In genomic region chr2:31341726-31342535, GRCm38 (mm10) we compare ENCODE assay signal across 18 mouse cellular contexts. TPM values are rescaled to one million over a fixed set of nuclear protein-coding genes. Genes with fewer than 3 reads are reported as not detected.
DNase-seq lines count a peak whose midpoint lies in the region; ATAC-seq and TF ChIP-seq lines count a peak whose summit lies in the region.
"Had no signal": no experiment of that assay in that cellular context is flagged by ENCODE, and none has a peak within 500 bp of the region (broad histone marks: within the 10 kb centered on the region; RNA-seq: fewer than 3 reads in every experiment).

No protein-coding gene starts in this region.

- H3K27ac ChIP-seq in heart, embryonic 13.5 days (replicated peaks): peak overlapping the region; percentile 69
- H3K27ac ChIP-seq: forebrain, embryonic 15.5 days; hindbrain, embryonic 15.5 days; limb, embryonic 12.5 days; liver, embryonic 13.5 days; lung, embryonic 15.5 days; midbrain, embryonic 13.5 days; neural tube, embryonic 15.5 days had no signal

- TF ChIP-seq POLR2A in brain, embryonic 14.5 days (IDR thresholded peaks at IDR 0.05; ENCODE audit: borderline replicate concordance, extremely low read depth, insufficient read depth, insufficient read length, poor library complexity, severe bottlenecking): no peak

- peaks cover 49% of the 10 kb centered on the region for H3K4me1 ChIP-seq in heart, embryonic 13.5 days
- H3K4me1 ChIP-seq: liver, embryonic 13.5 days had no signal

- H3K4me3 ChIP-seq in heart, embryonic 13.5 days: no peak overlapping the region
- H3K4me3 ChIP-seq: forebrain, embryonic 15.5 days; hindbrain, embryonic 15.5 days; limb, embryonic 12.5 days; liver, embryonic 13.5 days; lung, embryonic 15.5 days; midbrain, embryonic 13.5 days; myocyte; neural tube, embryonic 15.5 days had no signal

- intact Hi-C loops in heart, postnatal 36 days (cut with DNase I): no loop called here

- no peaks in the 10 kb centered on the region for H3K36me3 ChIP-seq in heart, embryonic 13.5 days
- H3K36me3 ChIP-seq: forebrain, embryonic 15.5 days; hindbrain, embryonic 15.5 days; limb, embryonic 12.5 days; liver, embryonic 13.5 days; lung, embryonic 15.5 days; midbrain, embryonic 13.5 days; neural tube, embryonic 15.5 days had no signal

- H3K9me3 ChIP-seq in heart, embryonic 13.5 days: peaks cover 4% of the 10 kb centered on the region; the same call in 1 of the 2 replicates
- H3K9me3 ChIP-seq: forebrain, embryonic 15.5 days; hindbrain, embryonic 15.5 days; limb, embryonic 12.5 days; liver, embryonic 13.5 days; lung, embryonic 15.5 days; midbrain, embryonic 13.5 days; neural tube, embryonic 15.5 days had no signal

- TF ChIP-seq CTCF in brain, embryonic 14.5 days (IDR thresholded peaks at IDR 0.05; ENCODE audit: borderline replicate concordance, extremely low read depth, insufficient read depth, insufficient read length): no peak

- DNase-seq in brain, embryonic 14.5 days (ENCODE audit: low read depth): peak; percentile 35
- DNase-seq in heart, adult 11 months: peak; percentile 96
- peak; percentile 50 to 52 for DNase-seq in heart, postnatal 36 days
- no peak for DNase-seq in layer of hippocampus, postnatal 14 days (ENCODE audit: low spot score in 2 of 2)
- DNase-seq in lung, postnatal 14 days: no peak
- DNase-seq in cerebellum, postnatal 14 days: no peak
- DNase-seq: cerebellum, postnatal 10 days; kidney, adult 18-20 months; kidney, postnatal 14 days; liver, embryonic 13.5 days had no signal

- 16% methylated on average over 8 of the region's 8 CpGs for WGBS in heart, embryonic 13.5 days

- H3K27me3 ChIP-seq in heart, embryonic 13.5 days (replicated peaks): peaks cover 73% of the 10 kb centered on the region
- H3K27me3 ChIP-seq: forebrain, embryonic 15.5 days; hindbrain, embryonic 15.5 days; midbrain, embryonic 13.5 days had no signal

- peak overlapping the region; percentile 16 for H3K4me2 ChIP-seq in heart, embryonic 13.5 days
- H3K4me2 ChIP-seq: forebrain, embryonic 15.5 days; hindbrain, embryonic 15.5 days; limb, embryonic 12.5 days; liver, embryonic 13.5 days; lung, embryonic 15.5 days; midbrain, embryonic 13.5 days; neural tube, embryonic 15.5 days had no signal

- H3K9ac ChIP-seq in heart, embryonic 13.5 days: no peak overlapping the region
- H3K9ac ChIP-seq: forebrain, embryonic 15.5 days; hindbrain, embryonic 15.5 days; limb, embryonic 12.5 days; liver, embryonic 13.5 days; lung, embryonic 15.5 days; midbrain, embryonic 13.5 days; neural tube, embryonic 15.5 days had no signal

- peak; percentile 28; the same call in 1 of the 2 replicates for ATAC-seq in heart, embryonic 13.5 days (ENCODE audit: extremely low read depth, insufficient number of reproducible peaks, low FRiP score, low TSS enrichment)
- ATAC-seq: forebrain, embryonic 15.5 days; midbrain, embryonic 13.5 days had no signal

RNA-seq across cellular contexts. Expression of gene Hmcn2, which starts 27.7 kb away (rescaled TPM):
- polyA plus RNA-seq in brain, embryonic 14.5 days (2012; rRNA removed): 0.44 and 0.96 TPM in 2 replicates
- 1.1 and 1.2 TPM in 2 replicates for polyA plus RNA-seq in heart, embryonic 13.5 days (2015; fragmentation: Nextera tagmentation; extraction: Ambion mirVana)
- total RNA-seq in heart, postnatal 36 days (2021): 10 to 100 TPM; 12.5 to 16.2 TPM
- total RNA-seq in layer of hippocampus, postnatal 14 days (2021): under 1 TPM; 0.30 to 0.69 TPM
- polyA plus RNA-seq: limb, embryonic 12.5 days had no signal

Comparison
In these comparisons a context has a peak if more than half of its experiments do, and no peak if none do; other contexts are left out.
1. DNase-seq: peak in brain, embryonic 14.5 days (single experiment), heart, adult 11 months (single experiment) and heart, postnatal 36 days (2 of 2); none in layer of hippocampus, postnatal 14 days (0 of 2), lung, postnatal 14 days (single experiment) and cerebellum, postnatal 14 days (0 of 2).
2. RNA of gene Hmcn2, which starts 27.7 kb away (total RNA-seq): 12.5 to 16.2 TPM in heart, postnatal 36 days; 0.30 to 0.69 TPM in layer of hippocampus, postnatal 14 days; every median in the first group is over 4 times any median in the second.